Mouse (Mus musculus) C2C12 (cell line): ENCODE measurements around the gene Arl4a.

Source experiments
- CEBPB ChIP-seq: IDR thresholded peaks from one replicate; pipeline ENCODE4 v1.6.1; 2011; ENCODE audit warnings: low read depth, mild to moderate bottlenecking, control low read depth, moderate library complexity
- CTCF ChIP-seq: IDR thresholded peaks from one replicate; pipeline ENCODE4 v1.5.1; 2011; ENCODE audit not compliant: control insufficient read depth, insufficient read depth, insufficient read length
- FOSL1 ChIP-seq: IDR thresholded peaks from one replicate; pipeline ENCODE4 v1.8.0; 2011; ENCODE audit warnings: mild to moderate bottlenecking, low read length; ENCODE audit not compliant: poor library complexity, insufficient read depth, severe bottlenecking
- MAX ChIP-seq: IDR thresholded peaks from one replicate; pipeline ENCODE4 v1.6.1; 2011; ENCODE audit warnings: mild to moderate bottlenecking, control low read depth
- MYOD1 ChIP-seq: IDR thresholded peaks from one replicate; pipeline ENCODE4 v1.6.1; 2011; ENCODE audit warnings: low read depth; ENCODE audit not compliant: control insufficient read depth, insufficient read length
- MYOG ChIP-seq: IDR thresholded peaks from one replicate; pipeline ENCODE4 v1.6.1; 2011; ENCODE audit not compliant: control insufficient read depth, insufficient read length; ENCODE audit errors: extremely low read depth
- USF1 ChIP-seq: IDR thresholded peaks from one replicate; pipeline ENCODE4 v1.6.1; 2011; ENCODE audit warnings: low read depth, mild to moderate bottlenecking, control low read depth, moderate library complexity

DNA sequence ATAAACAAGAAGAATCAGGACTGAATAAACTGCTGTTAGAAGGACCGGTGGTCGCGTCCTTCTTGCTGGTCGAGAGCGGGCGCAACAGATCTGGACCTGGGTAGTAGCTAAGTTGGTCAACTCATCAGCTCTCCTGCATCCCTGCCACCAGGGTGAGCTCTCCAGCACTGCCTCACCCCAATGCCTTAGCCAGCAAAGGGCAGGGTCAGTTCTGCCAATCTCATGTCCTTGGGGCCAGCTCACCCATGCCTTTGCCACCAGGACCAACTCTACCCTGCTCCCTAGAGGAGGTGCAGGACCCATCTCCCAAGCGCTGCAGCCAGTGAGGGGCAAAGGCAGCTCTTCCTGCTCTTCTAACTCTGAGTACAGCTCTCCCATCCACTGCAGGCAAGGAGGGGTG, 52.2 kb downstream of the Arl4a start:
- TF ChIP-seq MYOG = no peak
- no peak for TF ChIP-seq MAX
- TF ChIP-seq CTCF = no peak
- TF ChIP-seq MYOD1 = no peak
- TF ChIP-seq FOSL1 = no peak
- no peak for TF ChIP-seq USF1
- no peak for TF ChIP-seq CEBPB
